Mouse (Mus musculus) left cerebral cortex, adult 2 months (tissue): ENCODE results near the gene Dirc2. TPM values are rescaled to one million over a fixed set of nuclear protein-coding genes. Genes with fewer than 3 reads are reported as not detected.

ENCODE experiments used
- DNase-seq, 2 experiments: peaks; one replicate each; pipeline ENCODE4 v3.0.0; 2021 to 2022; ENCODE audit warnings: low spot score in 2 of 2, mixed read lengths in 1 of 2; ENCODE audit errors: extremely low spot score in 1 of 2
- H3K27ac ChIP-seq: fragments of 200-600 bp; 2 replicates; pipeline ENCODE4 v1.8.1; 2022
- H3K4me3 ChIP-seq: fragments of 200-600 bp; 2 replicates; pipeline ENCODE4 v1.8.1; 2022
- CTCF ChIP-seq: fragments of 200-600 bp; IDR thresholded peaks from 2 replicates; pipeline ENCODE4 v1.8.1; 2022; ENCODE audit warnings: antibody characterized with exemption, mild to moderate bottlenecking, moderate library complexity
- intact Hi-C: fragments of 180-260 bp; cut with DNase I; formaldehyde crosslinking; loops from one replicate; pipeline ENCODE4 v1.15.1; 2025
- total RNA-seq, 2 experiments: library from RNA; stranded (reverse); gene quantifications; 2 replicates each; pipeline ENCODE4 v1.2.3; 2021

Gene Dirc2
- total RNA-seq, 2 experiments from 2014 or later = 61.3 to 67.1 TPM

- intact Hi-C loops = no loop called here
- no peak for TF ChIP-seq CTCF
- DNase-seq = no peak
Measured at GRCm38 (mm10) chr16:35749385-35749784, 19.8 kb downstream of the Dirc2 start.

GRCm38 (mm10) chr16:35748237-35748603 is 20.9 kb downstream of the Dirc2 start:
- Histone ChIP-seq H3K4me3 (no peak overlapping the region), H3K27ac (no peak overlapping the region; the same call in 1 of the 2 replicates)
- DNase-seq = no peak
- TF ChIP-seq CTCF = no peak
- intact Hi-C loops = no loop called here

More at GRCm38 (mm10) chr16:35749385-35749784, 19.8 kb downstream of the Dirc2 start:
- no peak overlapping the region for H3K27ac ChIP-seq
- H3K4me3 ChIP-seq = no peak overlapping the region

- TF ChIP-seq CTCF = no peak
- no peak overlapping the region for H3K27ac ChIP-seq
- no peak for DNase-seq
- intact Hi-C loops = no loop called here
- no peak overlapping the region for H3K4me3 ChIP-seq
Measured at GRCm38 (mm10) chr16:35747417-35748236, 21.5 kb downstream of the Dirc2 start.

- DNase-seq = no peak
- no peak for TF ChIP-seq CTCF
- Histone ChIP-seq H3K27ac (no peak overlapping the region), H3K4me3 (no peak overlapping the region)
- intact Hi-C loops = no loop called here
Measured at GRCm38 (mm10) chr16:35742251-35742937, 26.8 kb downstream of the Dirc2 start.

GRCm38 (mm10) chr16:35741621-35742020 is 27.5 kb downstream of the Dirc2 start:
- Histone ChIP-seq H3K4me3 (no peak overlapping the region), H3K27ac (no peak overlapping the region)
- DNase-seq = no peak
- intact Hi-C loops = no loop called here
- TF ChIP-seq CTCF = no peak

- Histone ChIP-seq H3K27ac (no peak overlapping the region), H3K4me3 (no peak overlapping the region)
- no peak for DNase-seq
- TF ChIP-seq CTCF = no peak
- intact Hi-C loops = no loop called here
Measured at GRCm38 (mm10) chr16:35740943-35741342, 28.2 kb downstream of the Dirc2 start.

GRCm38 (mm10) chr16:35740357-35740756 is 28.8 kb downstream of the Dirc2 start:
- no peak overlapping the region for H3K4me3 ChIP-seq
- no peak overlapping the region for H3K27ac ChIP-seq
- TF ChIP-seq CTCF = no peak
- intact Hi-C loops = no loop called here
- DNase-seq = no peak

- no peak for TF ChIP-seq CTCF
- H3K4me3 ChIP-seq = no peak overlapping the region
- intact Hi-C loops = no loop called here
- no peak for DNase-seq
- no peak overlapping the region for H3K27ac ChIP-seq
Measured at GRCm38 (mm10) chr16:35739548-35739947, 29.6 kb downstream of the Dirc2 start.

GRCm38 (mm10) chr16:35738096-35738767 is 30.9 kb downstream of the Dirc2 start:
- Histone ChIP-seq H3K27ac (no peak overlapping the region; the same call in 1 of the 2 replicates), H3K4me3 (no peak overlapping the region)
- intact Hi-C loops = no loop called here
- no peak for DNase-seq
- no peak; the same call in 1 of the 2 replicates for TF ChIP-seq CTCF

GRCm38 (mm10) chr16:35734038-35734437 is 35.1 kb downstream of the Dirc2 start:
- no peak overlapping the region for H3K4me3 ChIP-seq
- intact Hi-C loops = loop anchor here (1.0 to 5.0 kb wide), 2 partner anchors 38 to 83 kb away; partner anchors contain the start of gene Hspbap1
- TF ChIP-seq CTCF = peak; percentile 83
- H3K27ac ChIP-seq = no peak overlapping the region
- peak; percentile 48 to 58 for DNase-seq

- no peak for DNase-seq
- no peak for TF ChIP-seq CTCF
- Histone ChIP-seq H3K27ac (no peak overlapping the region), H3K4me3 (no peak overlapping the region)
- intact Hi-C loops = loop anchor here (5.0 kb wide), 1 partner anchor 40 kb away; the partner anchor contains the start of gene Hspbap1
Measured at GRCm38 (mm10) chr16:35732096-35732495, 37.1 kb downstream of the Dirc2 start.

GRCm38 (mm10) chr16:35729151-35729738 is 39.9 kb downstream of the Dirc2 start:
- intact Hi-C loops = no loop called here
- no peak overlapping the region for H3K27ac ChIP-seq
- DNase-seq = no peak
- no peak for TF ChIP-seq CTCF
- no peak overlapping the region for H3K4me3 ChIP-seq
